Mouse (Mus musculus) neural tube, embryonic 11.5 days (tissue): ENCODE results near the gene Axin2. TPM values are rescaled to one million over a fixed set of nuclear protein-coding genes. Genes with fewer than 3 reads are reported as not detected.

Source experiments
- ATAC-seq: fragments of 200-750 bp; cut with Nextera tagmentation; 2 replicates; pipeline ENCODE4 v1.8.0; 2017; ENCODE audit warnings: moderate number of reproducible peaks, mild to moderate bottlenecking, moderate TSS enrichment, moderate library complexity; ENCODE audit not compliant: insufficient read depth, low FRiP score, low TSS enrichment
- DNase-seq: peaks from one replicate; pipeline ENCODE4 v3.0.0-alpha.2; 2015; ENCODE audit warnings: low spot score
- H3K27ac ChIP-seq: fragments of 300-500 bp; sonication (generic); 2 replicates; pipeline ENCODE4 v1.5.1; 2014; ENCODE audit warnings: low read depth, mild to moderate bottlenecking, low read length
- H3K27me3 ChIP-seq: fragments of 300-500 bp; sonication (generic); 2 replicates; pipeline ENCODE4 v1.6.1; 2014; ENCODE audit warnings: mild to moderate bottlenecking, low read length, mixed read lengths; ENCODE audit not compliant: control insufficient read depth, insufficient read depth
- H3K36me3 ChIP-seq: fragments of 300-500 bp; sonication (generic); 2 replicates; pipeline ENCODE4 v1.6.1; 2014; ENCODE audit warnings: mild to moderate bottlenecking, low read length, moderate library complexity, mixed read lengths; ENCODE audit not compliant: control insufficient read depth, insufficient read depth
- H3K4me1 ChIP-seq: fragments of 300-500 bp; sonication (generic); 2 replicates; pipeline ENCODE4 v1.6.1; 2014; ENCODE audit warnings: low read length, mixed read lengths; ENCODE audit not compliant: control insufficient read depth, insufficient read depth
- H3K4me2 ChIP-seq: fragments of 300-500 bp; sonication (generic); 2 replicates; pipeline ENCODE4 v1.6.1; 2014; ENCODE audit warnings: low read depth, mild to moderate bottlenecking, moderate library complexity
- H3K4me3 ChIP-seq: fragments of 300-500 bp; sonication (generic); 2 replicates; pipeline ENCODE4 v1.5.1; 2014; ENCODE audit warnings: low read depth, low read length
- H3K9ac ChIP-seq: fragments of 300-500 bp; sonication (generic); 2 replicates; pipeline ENCODE4 v1.6.1; 2014; ENCODE audit warnings: mild to moderate bottlenecking, low read length
- H3K9me3 ChIP-seq: fragments of 300-500 bp; sonication (generic); 2 replicates; pipeline ENCODE4 v1.6.1; 2016; ENCODE audit warnings: low read length; ENCODE audit not compliant: control insufficient read depth
- WGBS: fragments of 180-500 bp; shearing (Covaris S2); extraction: QIAGEN DNeasy Blood & Tissue Kit; methylation state at CpG from one replicate; pipeline ENCODE4 v1.1.7; 2014; 5-methylcytosine and 5-hydroxymethylcytosine counted together
- polyA plus RNA-seq: library from polyadenylated mRNA; unstranded; fragments of >200 nt; fragmentation: Nextera tagmentation; extraction: Ambion mirVana; gene quantifications from 2 replicates; pipeline ENCODE4 v1.2.1, GENCODE M21; 2014

Axin2 gene
- polyA plus RNA-seq, 1 experiment from 2014 or later = 16.4 TPM

GRCm38 (mm10) chr11:108963476-108964232 lies 43.5 kb downstream of the Axin2 start:
- no peak overlapping the region for H3K4me3 ChIP-seq
- H3K36me3 ChIP-seq = no peaks in the 10 kb centered on the region
- no peak overlapping the region for H3K9ac ChIP-seq
- no peak for ATAC-seq
- H3K4me2 ChIP-seq = no peak overlapping the region
- no peak for DNase-seq
- H3K4me1 ChIP-seq = peaks cover 13% of the 10 kb centered on the region; the same call in 1 of the 2 replicates
- 67% methylated on average over 15 of the region's 15 CpGs for WGBS
- H3K27me3 ChIP-seq = no peaks in the 10 kb centered on the region
- no peaks in the 10 kb centered on the region for H3K9me3 ChIP-seq
- H3K27ac ChIP-seq = no peak overlapping the region

DNA sequence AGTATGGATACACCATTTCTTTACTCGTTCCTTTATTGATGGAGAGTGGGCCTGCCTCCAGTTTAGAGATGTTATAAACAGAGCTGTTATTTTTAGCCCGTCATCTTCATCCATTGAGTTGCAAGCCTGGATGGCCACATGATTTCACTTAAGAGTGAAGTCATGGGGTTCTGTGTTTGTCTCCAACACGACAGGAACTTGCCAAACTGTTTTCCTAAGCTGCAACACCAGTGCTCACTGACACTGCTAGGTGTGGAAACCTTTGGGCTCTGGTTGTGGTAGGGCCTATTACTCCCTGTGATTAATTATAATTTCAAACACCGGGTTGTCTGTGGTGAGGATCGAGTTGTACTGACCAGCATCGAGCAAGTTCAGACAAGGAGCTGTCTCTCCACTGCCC lies 45.6 kb downstream of the Axin2 start:
- Histone ChIP-seq H3K27me3 (no peaks in the 10 kb centered on the region), H3K36me3 (no peaks in the 10 kb centered on the region), H3K9me3 (no peaks in the 10 kb centered on the region), H3K4me2 (no peak overlapping the region), H3K9ac (no peak overlapping the region), H3K27ac (no peak overlapping the region), H3K4me3 (no peak overlapping the region), H3K4me1 (peaks cover 13% of the 10 kb centered on the region; the same call in 1 of the 2 replicates)
- no peak for DNase-seq
- ATAC-seq = no peak
- WGBS = 67% methylated on average over 6 of the region's 6 CpGs

GRCm38 (mm10) chr11:108973459-108973858 lies 53.3 kb downstream of the Axin2 start:
- DNase-seq (no peak), ATAC-seq (no peak)
- Histone ChIP-seq H3K4me1 (no peaks in the 10 kb centered on the region), H3K4me2 (no peak overlapping the region), H3K9ac (no peak overlapping the region), H3K4me3 (no peak overlapping the region), H3K9me3 (no peaks in the 10 kb centered on the region), H3K27me3 (no peaks in the 10 kb centered on the region), H3K36me3 (no peaks in the 10 kb centered on the region), H3K27ac (no peak overlapping the region)
- WGBS = 63% methylated on average over 4 of the region's 4 CpGs

DNA sequence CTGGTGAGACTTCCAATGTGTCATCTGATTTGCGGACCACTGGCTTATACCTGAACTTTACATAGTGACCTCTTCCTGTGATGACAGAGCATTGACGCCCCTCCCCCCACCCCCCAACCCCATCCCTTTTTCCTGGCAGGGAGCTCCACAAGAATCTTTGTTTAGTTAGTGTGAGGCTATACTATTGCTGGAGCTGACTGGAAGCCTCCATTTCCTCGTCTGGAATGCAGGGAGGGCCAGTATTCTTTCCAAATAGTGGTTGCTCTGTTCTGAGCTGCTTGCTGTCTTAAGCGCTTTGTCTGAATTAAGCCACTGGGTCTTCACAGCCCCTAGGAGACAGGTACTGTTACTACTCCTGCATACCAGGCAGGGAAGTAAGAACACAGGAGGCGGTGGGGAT lies 53.7 kb downstream of the Axin2 start:
- H3K27ac ChIP-seq = no peak overlapping the region
- WGBS = 55% methylated on average over 5 of the region's 5 CpGs
- no peak overlapping the region for H3K4me2 ChIP-seq
- H3K27me3 ChIP-seq = no peaks in the 10 kb centered on the region
- no peaks in the 10 kb centered on the region for H3K9me3 ChIP-seq
- H3K4me3 ChIP-seq = no peak overlapping the region
- no peak for ATAC-seq
- no peaks in the 10 kb centered on the region for H3K4me1 ChIP-seq
- no peak for DNase-seq
- no peak overlapping the region for H3K9ac ChIP-seq
- no peaks in the 10 kb centered on the region for H3K36me3 ChIP-seq

- no peak overlapping the region for H3K27ac ChIP-seq
- DNase-seq (no peak), ATAC-seq (no peak)
- no peak overlapping the region for H3K4me2 ChIP-seq
- no peaks in the 10 kb centered on the region for H3K4me1 ChIP-seq
- no peak overlapping the region for H3K4me3 ChIP-seq
- H3K9me3 ChIP-seq = no peaks in the 10 kb centered on the region
- H3K9ac ChIP-seq = no peak overlapping the region
- H3K27me3 ChIP-seq = no peaks in the 10 kb centered on the region
- WGBS = 31% methylated on average over 11 of the region's 11 CpGs
- no peaks in the 10 kb centered on the region for H3K36me3 ChIP-seq
Observed at GRCm38 (mm10) chr11:108975583-108975982, 55.4 kb downstream of the Axin2 start.

DNA sequence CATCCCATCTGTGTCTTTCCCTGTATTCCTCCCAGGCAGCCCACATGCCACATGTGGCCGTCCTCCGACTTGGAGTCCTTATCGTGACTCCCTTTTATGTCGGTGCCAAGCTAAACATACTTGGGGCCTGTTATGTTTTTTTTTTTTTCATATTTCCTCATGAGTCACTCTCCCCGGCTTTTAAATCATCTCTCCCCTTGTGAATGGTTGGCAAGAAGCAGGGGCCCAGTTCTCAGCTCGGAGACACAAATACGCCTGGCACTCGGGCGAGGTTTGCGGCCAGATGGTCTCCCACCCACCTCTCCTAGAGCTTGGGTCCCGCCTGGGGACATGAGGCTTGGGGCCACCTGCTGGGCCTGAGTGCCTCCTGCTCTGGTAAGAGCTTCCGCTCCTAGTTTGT lies 60.4 kb downstream of the Axin2 start:
- Histone ChIP-seq H3K27ac (no peak overlapping the region), H3K4me1 (no peaks in the 10 kb centered on the region), H3K9ac (no peak overlapping the region), H3K4me3 (no peak overlapping the region), H3K9me3 (no peaks in the 10 kb centered on the region), H3K27me3 (no peaks in the 10 kb centered on the region), H3K4me2 (no peak overlapping the region), H3K36me3 (no peaks in the 10 kb centered on the region)
- no peak for ATAC-seq
- DNase-seq = no peak
- WGBS = 73% methylated on average over 12 of the region's 12 CpGs

GRCm38 (mm10) chr11:108981012-108981411 lies 60.9 kb downstream of the Axin2 start:
- no peak overlapping the region for H3K9ac ChIP-seq
- no peaks in the 10 kb centered on the region for H3K36me3 ChIP-seq
- no peak for DNase-seq
- no peak for ATAC-seq
- H3K27ac ChIP-seq = no peak overlapping the region
- no peak overlapping the region for H3K4me2 ChIP-seq
- no peaks in the 10 kb centered on the region for H3K27me3 ChIP-seq
- no peaks in the 10 kb centered on the region for H3K4me1 ChIP-seq
- H3K4me3 ChIP-seq = no peak overlapping the region
- H3K9me3 ChIP-seq = no peaks in the 10 kb centered on the region
- 87% methylated on average over 8 of the region's 8 CpGs for WGBS

GRCm38 (mm10) chr11:108983409-108984064 lies 63.4 kb downstream of the Axin2 start:
- no peak for ATAC-seq
- H3K9me3 ChIP-seq = no peaks in the 10 kb centered on the region
- WGBS = 73% methylated on average over 7 of the region's 7 CpGs

More at GRCm38 (mm10) chr11:108983409-108984064, 63.4 kb downstream of the Axin2 start:
- H3K9ac ChIP-seq = no peak overlapping the region
- H3K27me3 ChIP-seq = no peaks in the 10 kb centered on the region
- DNase-seq = no peak
- H3K4me1 ChIP-seq = no peaks in the 10 kb centered on the region
- no peak overlapping the region for H3K27ac ChIP-seq
- no peak overlapping the region for H3K4me2 ChIP-seq
- H3K36me3 ChIP-seq = no peaks in the 10 kb centered on the region
- no peak overlapping the region for H3K4me3 ChIP-seq
